Comparison of ENCODE assay signal across 20 mouse cellular contexts in the genomic region with DNA sequence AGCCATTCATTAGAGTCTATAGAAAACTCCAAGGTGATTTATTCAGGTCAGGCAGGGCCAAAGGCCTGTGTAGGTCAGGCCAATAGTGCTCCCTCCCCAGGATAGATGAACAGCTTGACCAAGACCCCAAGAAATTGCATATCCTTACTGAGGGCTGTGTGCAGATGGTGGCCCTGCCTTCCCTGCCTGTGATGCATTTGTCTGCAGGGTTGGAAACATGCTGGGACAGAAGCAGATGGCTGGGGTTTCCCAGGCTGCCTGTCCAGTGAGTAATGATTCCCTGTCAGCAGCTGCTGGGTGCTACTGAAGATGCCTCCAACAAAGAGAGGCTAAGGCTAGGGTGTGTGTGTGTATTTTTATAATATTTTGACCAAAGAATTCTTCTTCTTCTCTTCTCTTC. TPM values are rescaled to one million over a fixed set of nuclear protein-coding genes. Genes with fewer than 3 reads are reported as not detected.
DNase-seq lines count a peak whose midpoint lies in the region; ATAC-seq lines count a peak whose summit lies in the region.
"Had no signal": no experiment of that assay in that cellular context is flagged by ENCODE, and none has a peak within 500 bp of the region (broad histone marks: within the 10 kb centered on the region; RNA-seq: fewer than 3 reads in every experiment).

No protein-coding gene starts in this region.

- DNase-seq in cerebellum, adult 11-12 months = peak; percentile 1
- DNase-seq in cerebellum, adult 9-10 months = peak; percentile 0
- DNase-seq in layer of hippocampus, postnatal 36 days = peak; percentile 35 to 43
- DNase-seq in frontal cortex, postnatal 36 days (ENCODE audit: low spot score in 2 of 2) = no peak
- DNase-seq: heart, adult 2 months; heart, postnatal 14 days; kidney, postnatal 14 days; spleen, adult 18-20 months; thymus, postnatal 25 days had no signal

- no peak overlapping the region for H3K27ac ChIP-seq in hindbrain, embryonic 12.5 days
- H3K27ac ChIP-seq in intestine, embryonic 15.5 days = no peak overlapping the region
- no peak overlapping the region for H3K27ac ChIP-seq in heart, embryonic 12.5 days (ENCODE audit: poor library complexity, severe bottlenecking)
- H3K27ac ChIP-seq: forebrain, embryonic 10.5 days; heart, adult 2 months; lung, embryonic 15.5 days had no signal

- no peaks in the 10 kb centered on the region for H3K9me3 ChIP-seq in hindbrain, embryonic 12.5 days (replicated peaks)
- no peaks in the 10 kb centered on the region for H3K9me3 ChIP-seq in intestine, embryonic 15.5 days
- H3K9me3 ChIP-seq in heart, embryonic 12.5 days (replicated peaks) = no peaks in the 10 kb centered on the region
- H3K9me3 ChIP-seq: forebrain, embryonic 10.5 days; lung, embryonic 15.5 days; megakaryocyte, embryonic 14.5 days had no signal

- H3K4me3 ChIP-seq in hindbrain, embryonic 12.5 days = no peak overlapping the region
- H3K4me3 ChIP-seq in intestine, embryonic 15.5 days (replicated peaks) = no peak overlapping the region
- H3K4me3 ChIP-seq in heart, embryonic 12.5 days = no peak overlapping the region
- H3K4me3 ChIP-seq: forebrain, embryonic 10.5 days; heart, adult 2 months; lung, embryonic 15.5 days; megakaryocyte, embryonic 14.5 days; myocyte had no signal

- no peak overlapping the region for H3K4me2 ChIP-seq in hindbrain, embryonic 12.5 days (replicated peaks)
- H3K4me2 ChIP-seq in intestine, embryonic 15.5 days (replicated peaks) = no peak overlapping the region
- no peak overlapping the region for H3K4me2 ChIP-seq in heart, embryonic 12.5 days
- H3K4me2 ChIP-seq: lung, embryonic 15.5 days had no signal

- H3K9ac ChIP-seq in hindbrain, embryonic 12.5 days = no peak overlapping the region
- no peak overlapping the region for H3K9ac ChIP-seq in intestine, embryonic 15.5 days
- H3K9ac ChIP-seq in heart, embryonic 12.5 days = no peak overlapping the region
- H3K9ac ChIP-seq: lung, embryonic 15.5 days had no signal

- no peak for ATAC-seq in cerebellum, adult (ENCODE audit: insufficient number of reproducible peaks, low FRiP score, low TSS enrichment)
- peak; percentile 68 for ATAC-seq in hindbrain, embryonic 12.5 days (ENCODE audit: low FRiP score)
- no peak for ATAC-seq in intestine, embryonic 15.5 days
- no peak for ATAC-seq in heart, embryonic 12.5 days (ENCODE audit: insufficient number of reproducible peaks, low FRiP score)
- ATAC-seq: intestine, postnatal 0 days had no signal

- no peaks in the 10 kb centered on the region; the same call in 1 of the 2 replicates for H3K4me1 ChIP-seq in hindbrain, embryonic 12.5 days
- H3K4me1 ChIP-seq in intestine, embryonic 15.5 days (replicated peaks) = no peaks in the 10 kb centered on the region
- no peaks in the 10 kb centered on the region for H3K4me1 ChIP-seq in heart, embryonic 12.5 days (replicated peaks)
- H3K4me1 ChIP-seq: forebrain, embryonic 10.5 days; lung, embryonic 15.5 days; megakaryocyte, embryonic 14.5 days had no signal

- H3K36me3 ChIP-seq in hindbrain, embryonic 12.5 days = no peaks in the 10 kb centered on the region
- no peaks in the 10 kb centered on the region for H3K36me3 ChIP-seq in intestine, embryonic 15.5 days
- no peaks in the 10 kb centered on the region for H3K36me3 ChIP-seq in heart, embryonic 12.5 days
- H3K36me3 ChIP-seq: forebrain, embryonic 10.5 days; lung, embryonic 15.5 days had no signal

- no peaks in the 10 kb centered on the region for H3K27me3 ChIP-seq in hindbrain, embryonic 12.5 days
- H3K27me3 ChIP-seq in intestine, embryonic 15.5 days (replicated peaks) = no peaks in the 10 kb centered on the region
- no peaks in the 10 kb centered on the region for H3K27me3 ChIP-seq in heart, embryonic 12.5 days (replicated peaks)
- H3K27me3 ChIP-seq: lung, embryonic 15.5 days; megakaryocyte, embryonic 14.5 days had no signal

RNA-seq across cellular contexts. Expression of gene Glra1, which starts 25.9 kb away (rescaled TPM):
- polyA plus RNA-seq in hindbrain, embryonic 12.5 days (2016; fragmentation: Nextera tagmentation; extraction: Ambion mirVana) = 3.5 and 3.9 TPM in 2 replicates
- under 1 TPM in 1 of 2 experiments, not detected in 1; 0.20 TPM for total RNA-seq in layer of hippocampus, postnatal 36 days (2021)
- polyA plus RNA-seq in intestine, embryonic 15.5 days (2015; fragmentation: Nextera tagmentation; extraction: Ambion mirVana) = not detected in 2 replicates
- not detected in 2 replicates for polyA plus RNA-seq in heart, embryonic 12.5 days (2016; fragmentation: Nextera tagmentation; extraction: Ambion mirVana)
- total RNA-seq: heart, adult 2 months; heart, postnatal 14 days; liver, adult 2 months had no signal
- polyA plus RNA-seq: forebrain, embryonic 10.5 days; heart, adult 2 months; intestine, postnatal 0 days; liver, adult 2 months; lung, embryonic 15.5 days; stomach, embryonic 16.5 days had no signal

Comparison
In these comparisons a context has a peak if more than half of its experiments do, and no peak if none do; other contexts are left out.
1. DNase-seq: peak in cerebellum, adult 11-12 months (single experiment), cerebellum, adult 9-10 months (single experiment) and layer of hippocampus, postnatal 36 days (2 of 2); none in frontal cortex, postnatal 36 days (0 of 2).